Mouse (Mus musculus): ENCODE data around the gene Polr3a. TPM values are rescaled to one million over a fixed set of nuclear protein-coding genes. Genes with fewer than 3 reads are reported as not detected.
"Not testable (repeated sequence)": the region's sequence is repeated elsewhere in the genome, so short reads cannot be mapped to it uniquely, and the experiment has no call there.

Polr3a gene
- total and polyA plus RNA-seq, 3 experiments, result 4.1 to 18.2 (median 15.2) TPM

GRCm38 (mm10) chr14:24493256-24493655 lies 6.4 kb upstream of the Polr3a start:
- peak; percentile 63 for DNase-seq

GRCm38 (mm10) chr14:24491266-24491981 lies 4.6 kb upstream of the Polr3a start:
- no peak for DNase-seq

- peak; percentile 95 for DNase-seq
Measured at GRCm38 (mm10) chr14:24490468-24491265, 3.8 kb upstream of the Polr3a start.

DNA sequence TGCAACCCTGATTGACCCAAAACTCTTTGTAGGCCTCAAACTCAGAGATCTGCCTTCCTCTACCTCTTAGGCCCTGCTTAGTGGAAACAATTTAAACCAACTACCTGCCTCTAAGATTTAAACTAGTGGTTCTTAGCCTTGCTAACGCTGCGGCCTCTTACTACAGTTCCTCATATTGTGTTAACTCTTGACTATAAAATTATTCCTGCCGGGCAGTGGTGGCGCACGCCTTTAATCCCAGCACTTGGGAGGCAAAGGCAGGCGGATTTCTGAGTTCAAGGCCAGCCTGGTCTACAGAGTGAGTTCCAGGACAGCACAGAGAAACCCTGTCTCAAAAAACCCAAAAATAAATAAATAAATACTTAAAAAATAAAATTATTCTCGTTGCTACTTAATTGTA lies 2.9 kb upstream of the Polr3a start:
- DNase-seq, result not testable (repeated sequence)

DNA sequence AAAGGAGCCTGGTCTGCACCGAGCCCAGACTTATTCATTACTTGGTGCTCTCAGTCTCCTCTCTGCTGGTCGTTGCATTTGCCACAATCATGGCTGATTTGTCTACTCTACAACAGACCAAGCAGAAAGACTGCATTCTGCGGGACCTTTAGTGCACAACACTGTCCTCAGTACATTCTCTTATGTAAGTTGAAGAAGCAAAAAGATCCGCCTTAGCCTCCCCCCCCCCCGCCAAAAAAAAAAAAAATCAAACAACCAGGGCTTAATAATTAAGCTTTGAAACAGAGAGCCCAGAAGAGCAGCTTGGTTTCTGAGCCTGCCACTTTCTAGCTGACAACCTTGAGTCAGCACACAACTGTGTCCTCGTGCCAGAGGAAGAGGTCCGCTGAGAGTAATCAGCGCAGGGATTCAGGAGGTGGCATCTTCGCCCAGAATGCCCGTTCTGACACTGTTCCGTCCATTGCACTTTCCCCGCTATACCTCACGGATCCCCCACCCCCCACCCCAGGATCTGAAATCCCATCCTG lies 554 bp downstream of the Polr3a start:
- no peak for DNase-seq

DNA sequence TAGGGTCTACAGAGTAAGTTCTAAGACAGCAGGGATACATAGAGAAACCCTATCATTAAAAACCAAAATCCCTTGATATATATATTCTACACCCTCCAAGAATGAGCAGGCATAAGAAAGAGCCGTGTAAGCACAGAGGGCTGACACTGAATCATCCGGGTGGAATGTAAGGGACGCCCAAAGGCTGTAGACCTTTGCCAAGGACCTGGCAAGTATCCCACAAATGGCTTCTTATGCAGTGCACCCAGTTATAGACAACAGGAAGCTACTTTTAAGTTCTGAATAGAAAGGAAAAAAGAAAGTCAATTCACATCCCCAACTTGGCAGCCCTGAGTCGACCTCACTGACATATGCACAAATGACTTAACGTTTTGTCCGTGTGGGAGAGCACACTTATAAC lies 18.1 kb downstream of the Polr3a start:
- peak; percentile 33 for DNase-seq

- DNase-seq, result no peak
Measured at GRCm38 (mm10) chr14:24458191-24458590, 28.7 kb downstream of the Polr3a start.

GRCm38 (mm10) chr14:24443529-24443928 lies 43.3 kb downstream of the Polr3a start:
- DNase-seq, result not testable (repeated sequence)

Other genes starting within 250 kb of the Polr3a start
- 10 to 100 TPM; 44.5 to 48.6 TPM for gene Dlg5, start 241.1 kb downstream of the Polr3a start, total RNA-seq (2021)
- 65.2 and 72.1 TPM in 2 replicates for gene Dlg5, start 241.1 kb downstream of the Polr3a start, polyA plus RNA-seq (2012; rRNA removed)
- not detected for gene E330034G19Rik, start 193.8 kb downstream of the Polr3a start, total RNA-seq (2021)
- not detected in 2 replicates for gene E330034G19Rik, start 193.8 kb downstream of the Polr3a start, polyA plus RNA-seq (2012; rRNA removed)
- 1,000 to 10,000 TPM; 1,786 to 2,185 TPM for gene Rps24, start 67 bp upstream of the Polr3a start, total RNA-seq (2021)
- gene Rps24, start 67 bp upstream of the Polr3a start, polyA plus RNA-seq (2012; rRNA removed), result 71.2 and 105 TPM in 2 replicates

Measured in adrenal gland, adult 2 months (tissue).